Mouse (Mus musculus) naive thymus-derived CD4-positive, alpha-beta T cell, adult 2 months (primary cell): ENCODE data around the gene Rnf41.

Experiments
- DNase-seq: peaks from one replicate; pipeline ENCODE4 v3.0.0-alpha.2; 2011; ENCODE audit warnings: low read depth

Gene Rnf41

DNA sequence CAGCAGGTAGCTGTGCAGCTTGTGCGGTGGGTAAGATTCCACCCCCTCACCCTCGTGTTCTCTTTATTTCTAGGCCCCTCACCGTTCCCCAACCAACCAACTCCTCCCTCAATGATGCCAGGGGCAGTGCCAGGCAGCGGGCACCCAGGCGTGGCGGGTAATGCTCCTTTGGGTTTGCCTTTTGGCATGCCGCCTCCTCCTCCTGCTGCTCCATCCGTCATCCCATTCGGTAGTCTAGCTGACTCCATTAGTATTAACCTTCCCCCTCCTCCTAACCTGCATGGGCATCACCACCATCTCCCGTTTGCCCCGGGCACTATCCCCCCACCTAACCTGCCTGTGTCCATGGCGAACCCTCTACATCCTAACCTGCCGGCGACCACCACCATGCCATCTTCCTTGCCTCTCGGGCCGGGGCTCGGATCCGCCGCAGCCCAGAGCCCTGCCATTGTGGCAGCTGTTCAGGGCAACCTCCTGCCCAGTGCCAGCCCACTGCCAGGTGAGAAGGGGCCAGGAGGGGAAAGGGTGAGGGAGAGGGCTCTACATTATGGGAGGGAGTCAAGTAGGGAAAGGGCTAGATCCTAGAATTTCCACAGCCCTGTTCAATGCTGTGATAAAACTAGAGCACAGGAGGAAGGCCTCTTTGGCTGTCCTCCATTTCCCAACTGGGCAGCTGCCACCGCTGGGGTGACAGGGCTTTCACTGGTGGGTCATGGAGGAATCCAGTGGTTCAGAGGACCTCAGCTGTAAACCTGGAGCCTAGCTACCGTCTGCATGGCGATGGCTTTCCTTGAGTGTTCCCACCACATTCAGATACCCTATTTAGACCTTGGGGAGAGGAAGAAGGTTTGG is 76.6 kb downstream of the Rnf41 start:
- no peak for DNase-seq

DNA sequence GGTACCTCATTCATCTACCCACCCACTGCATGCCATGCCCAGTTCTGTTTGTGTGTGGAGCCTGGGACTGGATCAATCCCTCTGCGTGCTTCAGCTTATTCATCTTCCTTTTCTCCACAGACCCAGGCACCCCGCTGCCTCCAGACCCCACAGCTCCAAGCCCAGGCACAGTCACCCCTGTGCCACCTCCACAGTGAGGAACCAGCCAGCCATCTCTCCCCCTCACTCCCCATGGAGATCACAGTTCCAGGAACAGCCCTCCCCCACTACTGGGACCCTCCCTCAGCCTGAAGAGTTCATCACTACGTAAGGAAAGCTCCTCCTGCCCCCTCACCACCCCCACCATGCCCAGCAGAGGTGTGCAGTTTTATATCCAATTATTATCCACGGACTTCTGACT is 77.3 kb downstream of the Rnf41 start:
- DNase-seq, result no peak

DNA sequence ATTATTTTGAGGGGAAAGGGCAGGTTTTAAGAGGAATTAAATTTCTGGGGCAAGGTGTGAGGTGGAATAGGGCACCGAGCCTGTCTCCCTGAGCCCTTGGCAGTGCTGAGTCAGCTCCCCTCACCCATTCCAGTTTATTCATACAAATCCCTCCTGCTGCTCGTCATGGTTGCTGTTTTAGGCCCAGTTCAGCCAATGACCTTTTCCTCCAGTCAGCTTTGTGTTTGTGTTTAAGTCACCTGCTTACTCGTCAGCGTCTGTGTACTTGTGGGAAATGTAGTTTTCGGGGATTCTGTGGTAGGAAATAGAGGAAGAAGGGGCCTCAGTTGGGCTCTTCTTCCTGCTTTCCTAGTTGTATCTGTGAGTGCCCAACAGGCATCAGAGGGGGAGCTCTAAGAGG is 77.9 kb downstream of the Rnf41 start:
- no peak for DNase-seq

DNA sequence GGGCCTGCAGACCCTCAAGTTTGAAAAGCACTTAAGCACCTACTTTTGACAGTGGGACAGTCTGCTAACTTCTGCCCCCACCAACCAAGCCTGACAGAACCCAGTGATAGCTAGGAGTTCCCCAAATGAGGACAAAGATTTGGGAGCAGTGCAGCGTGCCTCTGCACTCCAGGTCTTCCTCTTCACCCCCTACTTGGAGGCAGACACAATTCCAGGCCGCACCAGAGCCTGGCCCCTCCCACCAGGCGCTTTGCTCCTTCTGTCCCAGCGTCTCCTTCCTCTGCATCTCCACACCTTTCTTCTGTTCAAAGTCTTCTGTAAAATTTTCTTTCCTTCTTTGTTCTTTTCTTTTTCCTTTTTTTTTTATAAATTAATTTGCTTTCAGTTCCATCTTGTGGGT is 78.3 kb downstream of the Rnf41 start:
- DNase-seq, result no peak

DNA sequence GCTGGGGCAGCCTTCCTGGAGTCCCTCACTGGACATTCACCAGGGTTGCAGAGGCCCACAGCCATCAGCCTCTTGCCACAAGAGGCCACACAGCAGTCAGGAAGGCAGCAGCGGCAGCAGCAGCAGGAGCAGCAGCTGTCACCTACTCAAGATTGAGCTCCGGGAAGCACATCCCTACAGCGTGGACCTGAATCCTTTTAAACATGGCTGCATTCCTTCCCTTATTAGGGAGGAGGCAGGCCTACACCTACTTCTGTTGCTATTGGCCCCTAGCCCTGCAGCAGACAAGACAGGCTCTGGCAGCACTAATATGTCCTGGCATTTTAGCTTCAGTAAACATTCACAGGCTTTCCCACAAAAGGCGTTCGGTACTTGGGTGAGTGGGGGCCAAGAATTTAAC is 78.8 kb downstream of the Rnf41 start:
- DNase-seq, result no peak

DNA sequence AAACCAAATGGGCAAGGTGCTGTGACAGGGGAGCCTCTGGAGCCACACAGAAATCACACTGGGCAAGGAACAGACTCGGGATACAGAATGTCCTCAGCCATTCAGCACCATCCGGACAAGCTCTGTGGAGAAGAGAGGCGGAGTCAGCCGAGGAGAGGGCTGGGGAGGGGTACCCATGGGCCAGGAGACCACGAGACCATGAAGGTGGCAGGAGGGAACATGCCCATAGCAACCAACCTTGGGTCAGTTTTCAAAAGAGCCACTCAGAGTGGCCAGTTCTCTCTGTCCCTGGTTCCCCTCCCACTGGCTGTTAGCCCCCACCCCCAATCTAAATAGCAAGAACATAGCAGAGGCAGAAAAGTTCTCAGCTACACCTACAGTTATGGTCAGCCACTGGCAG is 79.5 kb downstream of the Rnf41 start:
- no peak for DNase-seq
